Mouse (Mus musculus): ENCODE measurements around the gene Akt1.
A peak's percentile ranks its signal among the peaks of the same experiment; 100 is the strongest.

Gene Akt1

DNA sequence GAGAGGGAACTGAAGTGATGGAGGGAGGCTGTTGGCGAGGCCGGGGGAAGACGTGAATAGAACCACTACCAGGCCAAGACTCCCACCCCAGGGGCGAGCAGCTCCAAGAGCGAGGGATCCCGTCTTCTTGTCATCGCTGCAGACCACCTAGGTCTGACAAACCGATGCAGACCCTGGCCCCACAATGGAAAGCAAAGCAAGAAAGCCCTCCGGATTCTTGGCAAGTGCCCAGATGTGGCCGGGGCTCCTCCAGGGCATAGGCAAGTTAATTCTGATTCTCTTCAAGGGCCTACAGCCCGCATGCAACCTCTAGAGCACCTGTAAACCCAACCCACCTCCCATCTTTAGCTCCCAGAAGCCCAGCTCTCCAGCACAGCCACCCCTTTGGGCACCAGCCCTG is 11.4 kb downstream of the Akt1 start:
- no peak for DNase-seq (ENCODE audit: inconsistent ontology term)

- no peak for DNase-seq (ENCODE audit: inconsistent ontology term)
These were observed 12.8 kb downstream of the Akt1 start for GRCm38 (mm10) chr12:112661851-112662250.

DNA sequence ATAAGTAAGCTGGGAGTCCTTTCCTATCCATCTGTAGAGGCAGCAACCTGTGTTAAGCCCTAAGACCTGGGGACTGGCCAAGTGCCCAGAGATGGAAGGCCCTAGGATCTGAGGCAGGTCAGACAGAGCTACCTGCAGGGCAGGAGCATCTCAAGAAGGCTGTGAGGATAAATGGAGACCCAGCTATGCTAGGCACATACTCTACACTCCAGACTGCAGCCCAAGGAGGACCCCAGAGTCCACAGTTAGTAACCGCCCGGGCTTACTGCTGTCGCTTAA is 13.4 kb downstream of the Akt1 start:
- DNase-seq (ENCODE audit: inconsistent ontology term): no peak

GRCm38 (mm10) chr12:112660576-112661326 is 13.9 kb downstream of the Akt1 start:
- no peak for DNase-seq (ENCODE audit: inconsistent ontology term)

DNA sequence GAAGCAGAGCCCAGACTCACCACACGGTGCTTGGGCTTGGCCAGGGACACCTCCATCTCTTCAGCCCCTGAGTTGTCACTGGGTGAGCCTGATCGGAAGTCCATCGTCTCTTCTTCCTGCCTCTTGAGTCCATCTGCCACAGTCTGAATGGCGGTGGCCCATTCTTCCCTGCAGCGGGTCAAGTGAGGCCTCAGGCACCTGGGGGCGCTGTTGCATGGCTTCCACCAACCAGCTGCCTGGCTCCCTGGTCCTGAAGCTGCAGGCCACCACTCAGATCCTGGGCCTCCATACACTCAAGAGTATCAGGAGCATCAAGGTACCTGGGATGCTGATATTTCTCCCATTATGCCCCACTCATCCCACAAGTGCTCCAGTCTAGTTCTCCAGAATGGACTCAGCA is 15.6 kb downstream of the Akt1 start:
- no peak for DNase-seq (ENCODE audit: inconsistent ontology term)

- DNase-seq (ENCODE audit: inconsistent ontology term): no peak
These were observed 16.1 kb downstream of the Akt1 start for GRCm38 (mm10) chr12:112658619-112659018.

DNA sequence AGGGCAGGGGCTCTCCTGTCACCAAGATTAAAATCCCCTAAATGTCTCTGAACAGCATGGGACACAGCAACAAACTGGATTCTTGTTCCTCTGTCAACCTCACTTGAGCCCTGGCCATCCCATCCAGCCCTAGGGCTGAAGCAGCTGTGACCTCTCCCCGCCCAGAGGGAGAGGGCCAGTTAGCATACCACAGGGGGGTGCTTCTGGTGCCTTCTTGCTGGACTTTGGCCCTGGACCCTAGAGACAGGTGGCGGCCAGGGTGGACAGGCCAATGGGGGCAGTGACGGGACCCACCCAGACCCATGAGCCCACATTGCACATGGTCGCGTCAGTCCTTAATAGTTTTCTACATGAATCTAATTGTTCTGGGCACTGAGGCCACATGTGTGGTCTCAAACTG is 20.6 kb downstream of the Akt1 start:
- DNase-seq (ENCODE audit: inconsistent ontology term): no peak

DNA sequence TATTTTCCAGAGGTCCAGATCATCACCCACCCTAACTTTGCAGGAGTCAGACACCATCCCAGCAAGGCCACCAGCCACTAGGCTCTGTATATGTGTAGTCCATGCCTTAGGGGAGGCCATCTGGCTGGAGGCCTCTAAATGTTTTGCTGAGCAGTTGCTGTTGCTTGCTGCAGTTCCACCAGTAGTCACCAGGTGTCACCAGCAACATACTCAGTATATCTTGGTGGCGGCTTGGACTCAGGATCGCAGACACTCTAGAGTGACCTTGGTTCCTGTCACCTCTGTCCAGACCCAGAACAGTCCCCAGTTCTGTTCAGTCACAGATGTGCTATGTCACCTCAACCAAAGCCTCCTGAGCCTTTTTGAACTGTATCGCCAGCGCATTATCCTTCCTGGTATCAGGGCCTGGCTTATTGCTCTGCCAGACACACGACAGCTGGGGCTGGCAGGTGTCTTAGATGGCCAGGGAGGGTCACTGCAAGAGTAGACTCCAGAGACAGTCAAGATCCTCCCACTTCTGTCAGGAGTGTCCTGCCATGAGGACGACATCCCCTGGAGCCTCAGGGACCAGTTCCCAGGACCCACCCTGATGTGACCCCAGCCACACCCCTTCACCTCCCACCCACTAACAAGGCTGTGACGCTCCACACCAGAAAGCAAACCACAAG is 21.4 kb downstream of the Akt1 start:
- peak; percentile 80 for DNase-seq (ENCODE audit: inconsistent ontology term)

- DNase-seq (ENCODE audit: inconsistent ontology term): no peak
These were observed 22.8 kb downstream of the Akt1 start for GRCm38 (mm10) chr12:112651778-112652439.

- DNase-seq (ENCODE audit: inconsistent ontology term): peak; percentile 63
These were observed 26.6 kb downstream of the Akt1 start for GRCm38 (mm10) chr12:112648081-112648480.

GRCm38 (mm10) chr12:112646139-112646538 is 28.5 kb downstream of the Akt1 start:
- no peak for DNase-seq (ENCODE audit: inconsistent ontology term)

DNA sequence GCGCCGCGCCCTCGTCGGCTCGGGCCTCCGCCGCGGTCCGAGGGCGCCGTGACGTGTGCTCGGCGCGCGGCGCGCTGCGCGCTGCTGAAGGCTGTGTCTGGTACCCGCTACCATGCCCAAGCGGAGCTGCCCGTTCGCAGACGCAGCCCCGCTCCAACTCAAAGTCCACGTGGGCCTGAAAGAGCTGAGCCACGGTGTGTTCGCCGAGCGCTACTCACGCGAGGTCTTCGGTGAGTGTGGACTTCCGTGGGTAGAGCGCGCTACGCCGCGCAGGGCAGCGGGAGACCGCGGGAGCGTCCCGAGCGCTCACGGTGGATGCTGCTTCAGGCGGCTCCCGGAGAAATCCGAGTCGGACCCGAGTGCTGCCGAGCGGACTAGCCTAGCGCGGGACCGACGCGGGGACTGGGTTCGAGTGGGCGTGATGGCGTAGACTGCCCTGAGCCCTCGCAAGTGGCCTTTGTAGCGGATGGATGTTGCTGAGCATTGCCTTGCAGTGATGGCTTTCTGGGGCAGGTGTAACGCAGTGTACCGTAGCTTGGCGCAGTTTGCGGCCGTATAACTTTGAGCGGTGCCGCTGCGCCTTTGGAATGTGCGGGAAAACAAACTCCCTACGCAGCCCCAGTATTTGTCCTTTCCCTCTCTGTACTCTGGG is 29.7 kb downstream of the Akt1 start:
- DNase-seq (ENCODE audit: inconsistent ontology term): no peak

GRCm38 (mm10) chr12:112644180-112644854 is 30.4 kb downstream of the Akt1 start, which contains the start of gene Siva1:
Siva1 (plus strand) TSS chr12:112644679.
- DNase-seq (ENCODE audit: inconsistent ontology term): peak; percentile 99

DNA sequence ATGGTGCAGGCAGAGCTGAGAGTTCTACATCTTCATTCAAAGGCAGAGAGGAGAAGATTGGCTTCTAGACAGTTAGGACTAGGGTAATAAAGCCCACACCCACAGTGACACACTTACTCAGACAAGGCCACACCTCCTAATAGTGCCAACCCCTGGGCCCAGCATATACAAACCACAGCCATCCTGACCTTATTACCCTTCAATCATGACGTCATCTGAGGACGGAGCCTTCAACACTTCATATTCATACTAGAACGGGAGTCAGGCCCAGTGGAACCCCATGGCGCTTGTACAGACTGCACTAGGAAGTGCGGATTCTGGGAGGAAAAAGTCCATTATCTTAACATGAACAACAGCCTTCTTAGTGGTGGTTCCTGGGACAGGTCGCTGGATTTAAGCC is 31.6 kb downstream of the Akt1 start:
- DNase-seq (ENCODE audit: inconsistent ontology term): no peak

- DNase-seq (ENCODE audit: inconsistent ontology term): no peak
These were observed 35.2 kb downstream of the Akt1 start for GRCm38 (mm10) chr12:112639526-112639925.

DNA sequence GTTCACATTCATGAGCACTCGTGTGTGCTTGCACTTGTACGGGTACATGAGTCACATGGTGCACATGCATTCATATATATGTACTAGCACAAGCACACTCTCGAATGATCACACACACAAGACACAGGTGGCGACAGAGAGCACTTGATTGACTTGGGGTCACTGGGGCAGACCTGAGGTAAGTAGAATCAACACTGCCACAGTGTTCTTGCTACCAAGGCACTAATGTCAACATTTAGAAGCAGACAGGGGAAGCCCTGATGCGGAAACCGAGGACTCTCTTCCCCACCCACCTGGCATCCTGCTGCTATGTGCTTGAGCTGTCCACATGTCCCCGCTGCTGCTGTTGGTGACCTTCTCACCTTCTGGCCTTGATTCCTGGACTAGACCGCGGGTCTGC is 41.0 kb downstream of the Akt1 start:
- DNase-seq (ENCODE audit: inconsistent ontology term): no peak

- no peak for DNase-seq (ENCODE audit: inconsistent ontology term)
These were observed 41.8 kb downstream of the Akt1 start for GRCm38 (mm10) chr12:112632907-112633306.

DNA sequence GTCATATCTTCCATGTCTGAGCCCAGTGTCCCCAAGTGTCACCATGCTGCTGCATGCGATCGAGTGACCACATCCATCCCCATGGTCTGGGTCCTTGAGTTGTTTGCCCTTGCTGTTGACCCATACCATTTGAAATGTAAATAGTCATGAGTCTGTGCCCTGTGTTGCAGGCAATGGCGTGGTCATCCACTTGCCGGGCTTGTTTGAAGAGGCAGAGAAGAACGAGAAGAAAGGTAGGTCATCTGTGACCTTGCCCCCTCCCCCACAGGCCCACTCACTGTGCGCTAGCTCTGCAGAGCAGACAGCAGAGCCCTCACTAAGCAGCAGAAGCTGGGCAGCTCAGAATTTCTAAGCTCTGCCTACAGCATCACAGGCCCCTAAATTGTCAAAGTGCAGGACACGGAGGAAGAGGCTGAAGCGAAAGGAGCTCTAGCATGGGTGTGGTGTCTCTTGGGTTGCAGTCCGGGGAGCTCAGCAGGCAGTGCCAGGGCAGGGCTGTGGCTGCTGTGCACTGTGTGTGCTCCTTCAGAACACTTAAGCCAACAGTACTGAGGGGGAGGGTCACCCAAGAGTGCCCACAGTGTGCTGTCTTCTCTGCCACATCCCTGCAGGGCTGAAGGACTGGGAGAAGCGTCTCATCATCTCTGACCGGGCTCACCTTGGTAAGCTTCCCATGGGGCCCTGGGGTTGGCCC is 42.5 kb downstream of the Akt1 start:
- DNase-seq (ENCODE audit: inconsistent ontology term): no peak

- no peak for DNase-seq (ENCODE audit: inconsistent ontology term)
These were observed 43.2 kb downstream of the Akt1 start for GRCm38 (mm10) chr12:112631472-112631871.

DNA sequence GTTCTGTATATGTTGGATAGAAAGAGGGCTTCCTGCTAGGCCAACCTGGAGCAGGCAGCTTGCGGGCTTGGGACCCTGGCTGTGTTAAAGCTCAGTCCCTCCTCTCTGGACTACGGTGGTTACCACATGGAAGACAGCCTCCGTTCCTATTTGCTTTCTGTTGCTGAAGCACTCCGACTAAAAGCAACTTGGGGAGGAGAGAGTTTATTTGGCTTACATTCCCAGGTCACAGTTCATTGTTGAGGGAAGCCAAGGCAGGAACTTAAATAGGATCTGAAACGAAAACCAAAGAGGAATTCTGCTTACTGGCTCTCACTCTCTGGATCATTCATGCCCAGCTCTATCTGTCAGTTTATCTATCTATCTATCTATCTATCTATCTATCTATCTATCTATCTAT is 43.9 kb downstream of the Akt1 start:
- DNase-seq (ENCODE audit: inconsistent ontology term): no peak

- no peak for DNase-seq (ENCODE audit: inconsistent ontology term)
These were observed 44.7 kb downstream of the Akt1 start for GRCm38 (mm10) chr12:112630029-112630428.

Data from Muller cell, postnatal 12 days (primary cell).